Mouse (Mus musculus) liver, embryonic 16.5 days (tissue): ENCODE measurements around the gene Slc37a3. TPM values are rescaled to one million over a fixed set of nuclear protein-coding genes. Genes with fewer than 3 reads are reported as not detected.

ENCODE experiments used
- ATAC-seq: fragments of 200-750 bp; cut with Nextera tagmentation; 2 replicates; pipeline ENCODE4 v1.8.0; 2017; ENCODE audit warnings: low read depth, mild to moderate bottlenecking, moderate number of reproducible peaks, moderate library complexity
- H3K27ac ChIP-seq: fragments of 300-500 bp; sonication (generic); 2 replicates; pipeline ENCODE4 v1.5.1; 2014; ENCODE audit warnings: mild to moderate bottlenecking, low read length
- H3K27me3 ChIP-seq: fragments of 300-500 bp; sonication (generic); 2 replicates; pipeline ENCODE4 v1.6.1; 2014; ENCODE audit warnings: low read depth, low read length, mixed read lengths; ENCODE audit not compliant: control insufficient read depth, insufficient read depth
- H3K36me3 ChIP-seq: fragments of 300-500 bp; sonication (generic); 2 replicates; pipeline ENCODE4 v1.6.1; 2014; ENCODE audit warnings: mild to moderate bottlenecking; ENCODE audit not compliant: control insufficient read depth, insufficient read depth
- H3K4me1 ChIP-seq: fragments of 300-500 bp; sonication (generic); 2 replicates; pipeline ENCODE4 v1.6.1; 2014; ENCODE audit warnings: low read depth, low read length, mixed read lengths; ENCODE audit not compliant: control insufficient read depth
- H3K4me2 ChIP-seq: fragments of 300-500 bp; sonication (generic); 2 replicates; pipeline ENCODE4 v1.6.1; 2014; ENCODE audit warnings: low read depth, low read length, mixed read lengths
- H3K4me3 ChIP-seq: fragments of 300-500 bp; sonication (generic); 2 replicates; pipeline ENCODE4 v1.5.1; 2014; ENCODE audit warnings: low read depth, mild to moderate bottlenecking, low read length
- H3K9ac ChIP-seq: fragments of 300-500 bp; sonication (generic); 2 replicates; pipeline ENCODE4 v1.6.1; 2014; ENCODE audit warnings: low read depth, low read length
- H3K9me3 ChIP-seq: fragments of 300-500 bp; sonication (generic); replicated peaks from 2 replicates; pipeline ENCODE4 v1.6.1; 2016; ENCODE audit warnings: low read length; ENCODE audit not compliant: control insufficient read depth
- WGBS: fragments of 180-500 bp; shearing (Covaris S2); extraction: QIAGEN DNeasy Blood & Tissue Kit; methylation state at CpG from one replicate; pipeline ENCODE4 v1.1.7; 2014; ENCODE audit not compliant: insufficient replicate concordance; 5-methylcytosine and 5-hydroxymethylcytosine counted together
- polyA plus RNA-seq: library from polyadenylated mRNA; unstranded; fragments of >200 nt; fragmentation: Nextera tagmentation; extraction: Ambion mirVana; gene quantifications from 2 replicates; pipeline ENCODE4 v1.2.1, GENCODE M21; 2015

The Slc37a3 gene
- polyA plus RNA-seq, 1 experiment from 2014 or later = 9.9 TPM

DNA sequence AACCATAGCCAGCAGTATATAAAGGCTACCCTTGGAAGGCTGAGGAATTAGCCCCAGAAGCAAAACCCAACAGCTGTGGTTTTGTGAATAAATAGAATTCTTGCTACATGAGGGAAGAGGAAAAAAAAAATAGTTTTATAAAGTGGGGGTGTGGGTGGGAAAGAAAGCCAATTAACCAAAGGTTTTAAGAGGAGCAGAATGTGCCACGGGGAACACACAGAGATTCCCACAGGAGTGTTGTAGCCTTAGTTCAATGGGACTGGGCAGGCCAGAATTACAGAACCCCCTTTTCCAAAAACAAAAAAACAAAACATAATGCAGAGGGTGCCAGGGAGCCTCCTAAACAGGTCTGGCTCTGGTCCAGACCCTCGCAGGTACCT is 58.9 kb downstream of the Slc37a3 start:
- ATAC-seq = no peak
- Histone ChIP-seq H3K4me3 (no peak overlapping the region), H3K27ac (no peak overlapping the region), H3K4me2 (no peak overlapping the region), H3K9ac (no peak overlapping the region), H3K9me3 (no peaks in the 10 kb centered on the region), H3K27me3 (no peaks in the 10 kb centered on the region), H3K4me1 (no peaks in the 10 kb centered on the region), H3K36me3 (no peaks in the 10 kb centered on the region)
- WGBS = 70% methylated on average over 2 of the region's 2 CpGs

DNA sequence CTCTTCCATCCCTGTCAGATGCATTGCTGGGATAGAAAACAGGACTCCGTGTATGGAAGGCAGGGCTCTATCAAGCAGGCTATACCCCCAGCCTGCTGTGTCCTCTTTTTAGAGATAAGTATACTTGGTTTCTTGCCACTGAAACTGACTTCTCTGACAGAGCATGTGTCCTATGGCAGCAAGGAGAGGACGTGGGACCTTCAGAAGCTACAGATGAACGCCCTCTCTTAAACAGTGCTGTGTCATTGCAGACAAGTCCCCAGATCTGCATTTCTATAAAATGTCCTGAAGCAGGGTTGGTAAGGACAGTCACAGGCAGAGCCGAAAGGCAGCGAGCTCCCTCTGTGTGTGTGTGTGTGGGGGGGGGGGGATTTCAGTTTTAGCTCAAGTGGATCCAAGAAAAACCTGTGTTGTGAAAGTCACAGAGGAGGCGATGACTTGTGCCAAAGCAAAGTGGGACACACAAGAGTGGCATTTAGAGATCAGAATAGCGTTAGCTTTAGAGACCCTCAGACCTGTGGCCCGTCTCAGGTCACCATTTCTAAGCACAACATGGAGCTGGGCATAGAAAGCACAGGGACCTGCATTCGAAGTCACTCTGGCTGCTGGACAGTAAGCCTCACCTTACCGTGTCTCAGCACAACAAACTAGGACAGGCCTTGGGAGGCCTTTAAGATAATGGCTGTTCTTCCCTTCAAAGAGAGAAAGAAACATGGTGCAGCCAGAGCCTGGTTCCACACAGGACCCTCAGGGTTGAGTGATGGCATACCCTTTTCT is 59.4 kb downstream of the Slc37a3 start:
- Histone ChIP-seq H3K36me3 (no peaks in the 10 kb centered on the region), H3K9ac (no peak overlapping the region), H3K9me3 (no peaks in the 10 kb centered on the region), H3K27me3 (no peaks in the 10 kb centered on the region), H3K4me1 (no peaks in the 10 kb centered on the region), H3K4me2 (no peak overlapping the region), H3K27ac (no peak overlapping the region), H3K4me3 (no peak overlapping the region)
- ATAC-seq = no peak
- 61% methylated on average over 10 of the region's 10 CpGs for WGBS

DNA sequence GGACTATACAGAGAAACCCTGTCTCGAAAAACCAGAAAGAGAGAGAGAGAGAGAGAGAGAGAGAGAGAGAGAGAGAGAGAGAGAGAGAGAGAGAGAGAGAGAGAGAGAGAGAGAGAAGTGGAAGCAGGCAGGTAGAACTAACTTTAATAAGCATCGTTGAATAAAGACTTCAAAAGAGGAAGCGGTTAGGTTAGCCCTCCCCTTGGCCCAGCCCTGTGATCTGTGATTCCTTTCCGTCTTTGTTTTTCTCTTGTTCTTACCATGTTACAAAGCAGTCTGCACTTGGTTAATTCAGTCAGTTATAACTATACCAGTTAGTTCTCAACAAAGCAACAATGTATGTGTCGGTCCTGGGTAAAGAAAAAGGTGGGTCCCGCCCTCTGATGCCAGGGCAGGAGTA is 61.4 kb downstream of the Slc37a3 start:
- no peak for ATAC-seq
- Histone ChIP-seq H3K9me3 (no peaks in the 10 kb centered on the region), H3K4me1 (no peaks in the 10 kb centered on the region), H3K4me2 (no peak overlapping the region), H3K27ac (no peak overlapping the region), H3K36me3 (no peaks in the 10 kb centered on the region), H3K9ac (no peak overlapping the region), H3K27me3 (no peaks in the 10 kb centered on the region), H3K4me3 (no peak overlapping the region)
- WGBS = 41% methylated on average over 6 of the region's 6 CpGs

DNA sequence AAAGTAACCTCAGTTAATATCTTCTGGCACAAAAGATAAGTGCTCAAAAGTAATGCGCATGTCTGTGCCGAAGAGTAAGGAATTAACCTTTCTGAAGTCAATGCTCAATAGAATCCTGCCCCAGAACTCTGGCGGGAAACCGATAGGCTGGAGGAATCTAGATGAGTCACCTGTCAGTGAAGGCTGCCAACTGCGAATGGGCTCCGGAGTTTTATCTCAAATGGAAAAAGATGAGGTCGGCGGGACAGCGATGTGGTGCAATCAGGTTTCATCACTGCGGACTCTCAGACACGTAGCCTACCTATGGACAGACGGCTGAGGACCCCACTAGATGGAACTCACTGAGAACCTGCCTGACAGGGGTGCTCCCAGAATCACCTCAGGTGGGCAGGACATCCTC is 63.0 kb downstream of the Slc37a3 start:
- no peaks in the 10 kb centered on the region for H3K27me3 ChIP-seq
- H3K4me2 ChIP-seq = no peak overlapping the region
- no peak overlapping the region for H3K27ac ChIP-seq
- no peak overlapping the region for H3K9ac ChIP-seq
- H3K4me3 ChIP-seq = no peak overlapping the region
- no peaks in the 10 kb centered on the region for H3K4me1 ChIP-seq
- H3K9me3 ChIP-seq = no peaks in the 10 kb centered on the region
- H3K36me3 ChIP-seq = no peaks in the 10 kb centered on the region
- ATAC-seq = no peak
- 74% methylated on average over 12 of the region's 12 CpGs for WGBS

DNA sequence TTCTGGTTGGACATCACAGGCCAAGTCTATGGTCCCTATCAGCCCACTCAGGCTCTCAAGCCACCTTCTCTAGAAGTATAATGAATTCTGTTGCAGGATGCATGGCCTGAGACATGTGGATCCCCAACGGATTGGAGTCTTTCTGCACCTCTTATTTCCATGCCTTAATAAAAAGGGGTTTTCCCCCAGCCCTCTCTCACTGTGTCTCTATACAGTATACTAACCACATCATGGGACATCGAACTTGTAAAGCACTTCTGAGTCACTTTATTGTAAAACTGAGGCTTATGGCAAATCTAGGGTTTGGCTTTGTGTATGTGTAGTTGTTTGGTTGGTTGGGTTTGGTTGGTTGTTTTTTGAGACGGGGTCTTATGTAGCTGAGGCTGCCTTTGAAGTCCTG is 65.7 kb downstream of the Slc37a3 start:
- no peak overlapping the region for H3K4me3 ChIP-seq

DNA sequence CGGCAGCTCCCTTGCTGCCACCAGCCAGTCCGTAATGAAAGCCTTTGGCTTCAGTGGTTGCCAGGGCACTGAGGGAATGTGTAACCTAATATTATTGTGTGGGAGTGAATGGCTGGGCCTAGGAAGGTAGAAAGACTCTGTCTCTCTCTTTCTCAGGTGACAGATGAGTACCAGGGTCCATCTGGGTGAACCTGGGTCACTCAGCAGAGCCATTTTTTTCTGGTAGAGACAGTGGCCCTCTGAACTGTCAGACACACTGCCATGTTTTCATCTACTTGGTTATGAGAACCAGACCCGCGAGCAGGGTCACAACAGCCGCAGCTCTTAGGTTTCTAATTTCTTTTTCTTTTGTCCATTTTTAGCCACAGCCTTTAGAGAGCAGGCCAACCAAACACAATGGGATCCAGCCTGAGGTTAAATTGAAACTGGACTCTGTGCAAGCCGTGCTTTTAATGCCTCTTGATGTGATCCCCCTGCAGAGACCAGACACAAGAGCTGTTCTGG is 73.1 kb downstream of the Slc37a3 start:
- Histone ChIP-seq H3K27me3 (no peaks in the 10 kb centered on the region), H3K36me3 (no peaks in the 10 kb centered on the region), H3K4me1 (no peaks in the 10 kb centered on the region), H3K4me2 (no peak overlapping the region), H3K4me3 (no peak overlapping the region), H3K27ac (no peak overlapping the region), H3K9ac (no peak overlapping the region), H3K9me3 (no peaks in the 10 kb centered on the region)
- WGBS = 63% methylated on average over 6 of the region's 6 CpGs
- ATAC-seq = no peak

More for the DNA sequence above, 65.7 kb downstream of the Slc37a3 start:
- ATAC-seq = no peak
- no peaks in the 10 kb centered on the region for H3K27me3 ChIP-seq
- H3K4me1 ChIP-seq = no peaks in the 10 kb centered on the region
- no peak overlapping the region for H3K9ac ChIP-seq
- H3K36me3 ChIP-seq = no peaks in the 10 kb centered on the region
- 51% methylated on average over 3 of the region's 3 CpGs for WGBS
- no peaks in the 10 kb centered on the region for H3K9me3 ChIP-seq
- no peak overlapping the region for H3K4me2 ChIP-seq
- H3K27ac ChIP-seq = no peak overlapping the region

DNA sequence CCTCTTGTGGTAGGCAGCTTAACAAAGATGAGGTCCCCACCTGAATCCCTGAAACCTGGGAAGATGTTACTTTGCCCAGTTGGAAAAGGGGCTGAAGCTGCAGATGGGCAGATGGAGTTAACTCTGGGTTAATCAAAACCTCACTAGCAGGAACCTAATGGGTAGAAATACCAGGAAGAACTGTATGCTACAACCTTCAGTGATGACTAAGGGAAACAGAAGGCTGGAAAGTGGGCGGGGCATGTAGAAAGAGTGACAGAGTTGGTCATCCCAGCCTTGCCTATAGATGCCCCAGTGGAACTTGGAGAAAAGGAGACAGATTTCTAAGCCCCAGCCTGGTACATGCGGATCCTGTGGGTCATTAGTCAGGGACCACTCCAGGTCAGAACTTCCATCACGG is 76.0 kb downstream of the Slc37a3 start:
- Histone ChIP-seq H3K4me3 (no peak overlapping the region), H3K36me3 (no peaks in the 10 kb centered on the region), H3K9ac (no peak overlapping the region), H3K4me1 (no peaks in the 10 kb centered on the region), H3K9me3 (no peaks in the 10 kb centered on the region), H3K27me3 (no peaks in the 10 kb centered on the region), H3K4me2 (no peak overlapping the region), H3K27ac (no peak overlapping the region)
- no peak for ATAC-seq
- WGBS = 56% methylated on average over 3 of the region's 3 CpGs

DNA sequence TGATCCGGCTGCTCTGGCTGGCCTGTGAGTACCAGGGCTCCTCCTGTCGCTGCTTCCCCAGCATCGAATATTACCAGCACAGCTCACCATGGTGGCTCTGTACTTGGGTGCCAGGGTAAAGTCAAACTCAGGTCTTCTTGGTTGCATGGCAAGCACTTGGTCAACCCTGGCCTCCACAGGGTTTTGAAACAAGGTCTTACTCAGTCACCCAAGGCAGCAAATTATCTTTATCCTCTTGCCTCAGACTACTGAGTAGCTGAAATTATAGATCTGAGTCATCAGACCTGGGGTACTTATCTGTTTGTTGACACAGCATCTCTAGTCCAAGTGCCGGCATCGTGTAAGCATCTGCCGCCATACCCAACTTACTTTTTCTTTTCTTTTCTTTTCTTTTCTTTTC is 80.4 kb downstream of the Slc37a3 start:
- no peak overlapping the region for H3K4me2 ChIP-seq
- ATAC-seq = no peak
- no peak overlapping the region for H3K9ac ChIP-seq
- H3K36me3 ChIP-seq = no peaks in the 10 kb centered on the region
- H3K4me3 ChIP-seq = no peak overlapping the region
- H3K4me1 ChIP-seq = no peaks in the 10 kb centered on the region
- H3K27ac ChIP-seq = no peak overlapping the region
- H3K9me3 ChIP-seq = no peaks in the 10 kb centered on the region
- WGBS = 79% methylated on average over 6 of the region's 6 CpGs
- H3K27me3 ChIP-seq = no peaks in the 10 kb centered on the region

DNA sequence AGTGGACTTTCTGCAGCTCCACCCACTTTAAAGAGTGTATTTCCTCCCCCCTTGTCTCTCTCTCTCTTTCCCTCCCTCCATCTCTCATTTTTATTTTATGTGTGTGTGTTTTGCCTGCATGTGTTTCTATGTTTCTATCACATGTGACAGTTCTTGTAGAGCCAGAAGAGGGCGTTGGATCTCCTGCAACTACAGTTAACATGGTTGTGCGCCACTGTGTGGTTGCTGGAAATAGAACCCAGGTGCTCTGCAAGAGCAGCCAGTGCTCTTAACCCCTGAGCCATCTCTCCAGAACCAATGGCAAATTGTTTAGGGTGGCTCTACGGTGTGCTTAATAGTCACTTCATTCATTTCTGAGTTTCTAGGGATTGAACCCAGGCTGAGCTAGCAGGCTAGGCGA is 81.0 kb downstream of the Slc37a3 start:
- H3K27me3 ChIP-seq = no peaks in the 10 kb centered on the region
- 59% methylated on average over 4 of the region's 4 CpGs for WGBS
- H3K4me2 ChIP-seq = no peak overlapping the region
- H3K9me3 ChIP-seq = no peaks in the 10 kb centered on the region
- no peak overlapping the region for H3K27ac ChIP-seq
- H3K9ac ChIP-seq = no peak overlapping the region
- H3K4me1 ChIP-seq = no peaks in the 10 kb centered on the region
- H3K36me3 ChIP-seq = no peaks in the 10 kb centered on the region
- H3K4me3 ChIP-seq = no peak overlapping the region
- ATAC-seq = no peak
